Mouse (Mus musculus) brain, embryonic 14.5 days (tissue): Measurements from ENCODE around the gene Nfia. TPM values are rescaled to one million over a fixed set of nuclear protein-coding genes. Genes with fewer than 3 reads are reported as not detected.
A peak's percentile ranks its signal among the peaks of the same experiment; 100 is the strongest.

Source experiments
- DNase-seq: peaks from one replicate; pipeline ENCODE4 v3.0.0-alpha.2; 2011; ENCODE audit warnings: low read depth
- CTCF ChIP-seq: fragments of 200-500 bp; IDR thresholded peaks from 2 replicates; pipeline ENCODE4 v1.5.1; 2012; ENCODE audit warnings: inconsistent platforms, mild to moderate bottlenecking, moderate library complexity, borderline replicate concordance; ENCODE audit not compliant: insufficient read depth, insufficient read length; ENCODE audit errors: extremely low read depth
- POLR2A ChIP-seq: fragments of 200-500 bp; IDR thresholded peaks from 2 replicates; pipeline ENCODE4 v1.6.1; 2012; ENCODE audit warnings: mild to moderate bottlenecking, inconsistent platforms, borderline replicate concordance; ENCODE audit not compliant: poor library complexity, insufficient read depth, insufficient read length, severe bottlenecking; ENCODE audit errors: extremely low read depth
- polyA plus RNA-seq: library from polyadenylated mRNA; depleted of rRNA; stranded (reverse); fragments of >200 nt; gene quantifications from 2 replicates; pipeline ENCODE4 v1.2.3, GENCODE M21; 2012

Gene Nfia
- polyA plus RNA-seq, 1 experiment, result 56.0 TPM

GRCm38 (mm10) chr4:97962856-97963255 is 190.3 kb downstream of the Nfia start:
- no peak for DNase-seq
- no peak for TF ChIP-seq CTCF
- no peak for TF ChIP-seq POLR2A

- no peak for TF ChIP-seq POLR2A
- TF ChIP-seq CTCF, result no peak
- no peak for DNase-seq
Observed at GRCm38 (mm10) chr4:97963951-97964350, 191.4 kb downstream of the Nfia start.

GRCm38 (mm10) chr4:97968786-97969348 is 196.3 kb downstream of the Nfia start:
- TF ChIP-seq CTCF, result no peak
- TF ChIP-seq POLR2A, result no peak
- no peak for DNase-seq

- TF ChIP-seq CTCF, result no peak
- DNase-seq, result no peak
Observed at GRCm38 (mm10) chr4:97973064-97973463, 200.5 kb downstream of the Nfia start.

GRCm38 (mm10) chr4:97974037-97974436 is 201.5 kb downstream of the Nfia start:
- no peak for DNase-seq
- TF ChIP-seq CTCF, result no peak
- TF ChIP-seq POLR2A, result no peak

GRCm38 (mm10) chr4:97976891-97977290 is 204.4 kb downstream of the Nfia start:
- no peak for DNase-seq
- TF ChIP-seq CTCF, result no peak
- no peak for TF ChIP-seq POLR2A

- no peak for TF ChIP-seq CTCF
- TF ChIP-seq POLR2A, result no peak
- DNase-seq, result no peak
Observed at GRCm38 (mm10) chr4:97984361-97984760, 211.8 kb downstream of the Nfia start.

GRCm38 (mm10) chr4:97986056-97986734 is 213.7 kb downstream of the Nfia start:
- no peak for DNase-seq
- TF ChIP-seq CTCF (no peak), POLR2A (no peak)

GRCm38 (mm10) chr4:97986735-97987075 is 214.2 kb downstream of the Nfia start:
- DNase-seq, result no peak
- TF ChIP-seq CTCF (no peak), POLR2A (no peak)

- TF ChIP-seq CTCF, result no peak
- TF ChIP-seq POLR2A, result no peak
- DNase-seq, result peak; percentile 47
Observed at GRCm38 (mm10) chr4:97988703-97989102, 216.2 kb downstream of the Nfia start.

- TF ChIP-seq POLR2A (no peak), CTCF (no peak)
- no peak for DNase-seq
Observed at GRCm38 (mm10) chr4:97990431-97990830, 217.9 kb downstream of the Nfia start.

- no peak for TF ChIP-seq CTCF
- TF ChIP-seq POLR2A, result no peak
- no peak for DNase-seq
Observed at GRCm38 (mm10) chr4:97991395-97991794, 218.9 kb downstream of the Nfia start.

- no peak for DNase-seq
Observed at GRCm38 (mm10) chr4:97991880-97992279, 219.3 kb downstream of the Nfia start.

More at GRCm38 (mm10) chr4:97991880-97992279, 219.3 kb downstream of the Nfia start:
- TF ChIP-seq POLR2A (no peak), CTCF (no peak)
